Mouse (Mus musculus) hindbrain, postnatal 0 days (tissue): Measurements from ENCODE around the gene Ly6g6f. TPM values are rescaled to one million over a fixed set of nuclear protein-coding genes. Genes with fewer than 3 reads are reported as not detected.
A peak's percentile ranks its signal among the peaks of the same experiment; 100 is the strongest.

Source experiments
- ATAC-seq: fragments of 200-750 bp; cut with Nextera tagmentation; 2 replicates; pipeline ENCODE4 v1.8.0; 2017; ENCODE audit warnings: mild to moderate bottlenecking, moderate TSS enrichment, moderate library complexity
- DNase-seq: peaks from one replicate; pipeline ENCODE4 v3.0.0-alpha.2; 2015; ENCODE audit warnings: low spot score
- H3K27ac ChIP-seq: fragments of 300-500 bp; sonication (generic); 2 replicates; pipeline ENCODE4 v1.5.1; 2014; ENCODE audit warnings: mild to moderate bottlenecking
- H3K27me3 ChIP-seq: fragments of 300-500 bp; sonication (generic); 2 replicates; pipeline ENCODE4 v1.6.1; 2014; ENCODE audit warnings: low read length, mixed read lengths; ENCODE audit not compliant: insufficient read depth
- H3K36me3 ChIP-seq: fragments of 300-500 bp; sonication (generic); 2 replicates; pipeline ENCODE4 v1.6.1; 2014; ENCODE audit warnings: low read length, mixed read lengths; ENCODE audit not compliant: insufficient read depth
- H3K4me1 ChIP-seq: fragments of 300-500 bp; sonication (generic); 2 replicates; pipeline ENCODE4 v1.6.1; 2014; ENCODE audit warnings: antibody characterized with exemption, low read length, mixed read lengths; ENCODE audit not compliant: insufficient read depth
- H3K4me2 ChIP-seq: fragments of 300-500 bp; sonication (generic); 2 replicates; pipeline ENCODE4 v1.6.1; 2014; ENCODE audit warnings: low read depth, mild to moderate bottlenecking, low read length, moderate library complexity, mixed read lengths
- H3K4me3 ChIP-seq: fragments of 300-500 bp; sonication (generic); 2 replicates; pipeline ENCODE4 v1.5.1; 2014; ENCODE audit warnings: low read length
- H3K9ac ChIP-seq: fragments of 300-500 bp; sonication (generic); replicated peaks from 2 replicates; pipeline ENCODE4 v1.6.1; 2014; ENCODE audit warnings: mild to moderate bottlenecking, low read length, moderate library complexity, mixed read lengths
- H3K9me3 ChIP-seq: fragments of 300-500 bp; sonication (generic); 2 replicates; pipeline ENCODE4 v1.6.1; 2016; ENCODE audit warnings: low read length, mixed read lengths
- CTCF ChIP-seq: IDR thresholded peaks from 2 replicates; pipeline ENCODE4 v1.5.1; 2016; ENCODE audit warnings: antibody characterized with exemption, control low read depth, low read depth
- WGBS: fragments of 180-500 bp; shearing (Covaris S2); extraction: QIAGEN DNeasy Blood & Tissue Kit; methylation state at CpG from one replicate; pipeline ENCODE4 v1.1.7; 2014; 5-methylcytosine and 5-hydroxymethylcytosine counted together
- polyA plus RNA-seq: library from polyadenylated mRNA; unstranded; fragments of >200 nt; fragmentation: Nextera tagmentation; extraction: Ambion mirVana; gene quantifications from 2 replicates; pipeline ENCODE4 v1.2.1, GENCODE M21; 2015
- total RNA-seq: library from RNA; depleted of rRNA; stranded (reverse); fragments of >200 nt; gene quantifications from 2 replicates; pipeline ENCODE4 v1.2.3, GENCODE M21; 2014

Ly6g6f gene
- total and polyA plus RNA-seq, 2 experiments from 2014 or later = not detected

DNA sequence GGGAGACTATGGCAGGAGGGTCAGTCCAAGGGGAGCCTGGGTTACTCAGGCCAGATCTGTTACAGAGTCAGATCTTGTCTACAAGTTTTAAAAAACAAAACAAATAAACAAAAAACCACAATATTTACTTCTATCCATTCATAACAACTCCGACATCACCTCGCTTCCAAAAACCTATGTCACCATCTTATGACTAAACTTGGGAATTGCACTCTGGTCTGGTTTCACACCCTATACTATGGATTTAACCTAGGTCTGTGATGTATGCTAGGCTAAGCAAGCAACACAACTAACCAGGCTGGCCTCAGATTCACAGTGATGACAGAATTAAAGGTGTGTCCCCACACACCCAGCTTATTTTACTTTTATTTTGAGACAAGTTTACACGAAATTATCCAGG is 21.1 kb upstream of the Ly6g6f start:
- no peaks in the 10 kb centered on the region for H3K9me3 ChIP-seq
- H3K9ac ChIP-seq = no peak overlapping the region
- 0 out of 2 replicates have a peak overlapping the region, but pooled peaks have one; percentile 40 for H3K4me2 ChIP-seq
- DNase-seq = peak; percentile 27
- WGBS = 62% methylated on average over 3 of the region's 3 CpGs
- peaks cover 26% of the 10 kb centered on the region for H3K36me3 ChIP-seq
- no peaks in the 10 kb centered on the region for H3K4me1 ChIP-seq
- no peak for ATAC-seq
- H3K27ac ChIP-seq = no peak overlapping the region; the same call in 1 of the 2 replicates
- no peaks in the 10 kb centered on the region for H3K27me3 ChIP-seq
- H3K4me3 ChIP-seq = no peak overlapping the region
- peak; percentile 51 for TF ChIP-seq CTCF

DNA sequence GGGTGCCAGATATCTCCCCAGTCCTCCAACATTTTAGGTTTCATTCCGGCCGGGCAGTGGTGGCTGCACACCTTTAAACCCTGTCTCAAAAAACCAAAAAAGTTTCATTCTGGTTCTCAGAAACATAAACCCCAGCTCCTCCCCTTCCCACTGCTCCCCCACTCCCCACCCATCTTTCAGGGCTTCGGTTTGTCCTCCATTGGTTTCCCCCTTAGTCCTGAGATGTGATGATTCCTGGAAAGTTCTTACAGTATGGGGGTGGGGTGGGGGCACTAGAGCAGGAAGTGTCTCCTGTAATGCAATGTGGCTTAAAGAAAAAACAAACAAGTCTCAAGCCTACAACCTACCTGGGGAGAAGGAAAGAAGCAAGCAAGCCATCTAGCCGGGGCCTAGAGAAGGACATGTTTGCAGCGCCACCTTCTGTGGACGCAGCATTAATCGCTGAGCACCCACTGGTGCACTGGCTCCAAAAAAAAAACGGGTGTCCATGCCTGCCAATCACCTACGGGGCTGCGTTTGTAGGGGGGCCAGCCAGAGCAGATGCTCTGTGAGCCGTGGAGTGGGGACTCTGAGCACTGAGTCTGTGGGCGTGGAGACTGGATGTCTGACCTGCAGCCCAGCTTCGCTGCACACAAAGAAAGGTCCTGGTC is 20.5 kb upstream of the Ly6g6f start:
- Histone ChIP-seq H3K4me2 (peak overlapping the region; percentile 40), H3K9ac (peak overlapping the region; percentile 23; the same call in 1 of the 2 replicates), H3K36me3 (peaks cover 32% of the 10 kb centered on the region), H3K9me3 (no peaks in the 10 kb centered on the region), H3K27me3 (no peaks in the 10 kb centered on the region), H3K4me1 (no peaks in the 10 kb centered on the region), H3K4me3 (no peak overlapping the region), H3K27ac (peak overlapping the region; percentile 28; the same call in 1 of the 2 replicates)
- peak; percentile 78 for TF ChIP-seq CTCF
- 17% methylated on average over 13 of the region's 13 CpGs for WGBS
- ATAC-seq (peak; percentile 49), DNase-seq (peak; percentile 75)

GRCm38 (mm10) chr17:35104754-35105153 is 19.3 kb upstream of the Ly6g6f start:
- peaks cover 43% of the 10 kb centered on the region for H3K36me3 ChIP-seq
- no peaks in the 10 kb centered on the region for H3K4me1 ChIP-seq
- no peak overlapping the region for H3K27ac ChIP-seq
- no peak overlapping the region for H3K4me3 ChIP-seq
- no peaks in the 10 kb centered on the region for H3K9me3 ChIP-seq
- TF ChIP-seq CTCF = no peak
- no peak overlapping the region for H3K4me2 ChIP-seq
- 68% methylated on average over 6 of the region's 6 CpGs for WGBS
- no peak overlapping the region for H3K9ac ChIP-seq
- DNase-seq = no peak
- ATAC-seq = no peak
- H3K27me3 ChIP-seq = no peaks in the 10 kb centered on the region

GRCm38 (mm10) chr17:35104079-35104478 is 18.7 kb upstream of the Ly6g6f start:
- H3K4me3 ChIP-seq = no peak overlapping the region
- no peak for TF ChIP-seq CTCF
- DNase-seq = no peak
- no peak overlapping the region for H3K9ac ChIP-seq
- peaks cover 50% of the 10 kb centered on the region for H3K36me3 ChIP-seq
- no peaks in the 10 kb centered on the region for H3K9me3 ChIP-seq
- no peak overlapping the region for H3K27ac ChIP-seq
- 94% methylated on average over 7 of the region's 7 CpGs for WGBS
- ATAC-seq = no peak
- H3K27me3 ChIP-seq = no peaks in the 10 kb centered on the region
- no peak overlapping the region for H3K4me2 ChIP-seq
- H3K4me1 ChIP-seq = no peaks in the 10 kb centered on the region

DNA sequence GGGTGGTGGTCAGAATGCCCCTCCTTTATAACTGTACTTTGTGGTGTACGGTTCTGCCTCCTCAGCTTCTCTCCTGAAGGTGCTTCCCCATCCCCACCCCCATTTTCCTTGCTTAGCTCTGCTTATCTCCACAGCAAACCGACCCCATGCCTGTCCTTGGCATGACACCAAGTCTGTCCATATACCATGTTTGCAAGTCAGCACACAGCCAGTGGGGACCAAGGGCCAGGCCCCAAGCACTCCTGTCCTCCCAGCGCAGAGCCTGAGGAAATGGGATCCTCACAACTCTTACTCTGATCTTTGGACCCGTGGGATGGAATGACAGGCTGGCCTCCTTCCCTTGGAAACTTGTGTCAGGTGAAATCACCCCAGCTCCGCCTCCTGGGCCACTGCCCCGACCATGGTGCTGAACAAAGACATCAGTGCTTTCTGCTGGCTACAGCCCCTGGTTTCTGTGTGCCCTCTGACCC is 17.8 kb upstream of the Ly6g6f start:
- no peaks in the 10 kb centered on the region for H3K27me3 ChIP-seq
- H3K36me3 ChIP-seq = peaks cover 57% of the 10 kb centered on the region
- no peak overlapping the region for H3K4me2 ChIP-seq
- no peak overlapping the region for H3K9ac ChIP-seq
- H3K27ac ChIP-seq = no peak overlapping the region
- no peak overlapping the region for H3K4me3 ChIP-seq
- no peak for TF ChIP-seq CTCF
- H3K9me3 ChIP-seq = no peaks in the 10 kb centered on the region
- WGBS = 67% methylated on average over 6 of the region's 6 CpGs
- no peaks in the 10 kb centered on the region for H3K4me1 ChIP-seq
- ATAC-seq (no peak), DNase-seq (no peak)

GRCm38 (mm10) chr17:35102299-35102698 is 16.9 kb upstream of the Ly6g6f start:
- ATAC-seq (no peak), DNase-seq (no peak)
- Histone ChIP-seq H3K9ac (no peak overlapping the region), H3K27ac (no peak overlapping the region), H3K4me3 (no peak overlapping the region), H3K9me3 (no peaks in the 10 kb centered on the region), H3K36me3 (peaks cover 63% of the 10 kb centered on the region), H3K27me3 (no peaks in the 10 kb centered on the region), H3K4me1 (no peaks in the 10 kb centered on the region), H3K4me2 (no peak overlapping the region)
- 67% methylated on average over 7 of the region's 8 CpGs for WGBS
- TF ChIP-seq CTCF = no peak

GRCm38 (mm10) chr17:35101161-35101560 is 15.8 kb upstream of the Ly6g6f start:
- WGBS = 90% methylated on average over 11 of the region's 11 CpGs
- no peak overlapping the region for H3K27ac ChIP-seq
- TF ChIP-seq CTCF = no peak
- DNase-seq (no peak), ATAC-seq (no peak)
- H3K4me2 ChIP-seq = no peak overlapping the region
- H3K9me3 ChIP-seq = no peaks in the 10 kb centered on the region
- no peaks in the 10 kb centered on the region for H3K27me3 ChIP-seq
- H3K4me3 ChIP-seq = no peak overlapping the region
- H3K36me3 ChIP-seq = peaks cover 67% of the 10 kb centered on the region
- no peaks in the 10 kb centered on the region for H3K4me1 ChIP-seq
- no peak overlapping the region for H3K9ac ChIP-seq
